Mouse (Mus musculus) T-helper 17 cell (primary cell): ENCODE results near the gene Denr.

Source experiments
- in situ Hi-C, 2 experiments: fragments of 300-600 bp; cut with MboI, MseI; formaldehyde crosslinking; loops; 1 replicate in 1 of 2; 2 replicates in 1 of 2; pipeline ENCODE4 v1.15.1; 2025; ENCODE audit warnings: high pct_unique_total_duplicates in 2 of 2

Denr gene

GRCm38 (mm10) chr5:123906976-123907630, at the start of gene Denr:
Gene Denr (plus strand): TSS chr5:123907175.
- in situ Hi-C loops = no loop called here

- in situ Hi-C loops = no loop called here
Observed at GRCm38 (mm10) chr5:123858798-123859197, 48.2 kb upstream of the Denr start.

- in situ Hi-C loops = loop anchor here in 1 of 2 experiments (10.0 kb wide), 1 partner anchor 508 kb away; no protein-coding TSS in a partner anchor
Observed at GRCm38 (mm10) chr5:123862374-123863350, 44.3 kb upstream of the Denr start.

- in situ Hi-C loops = loop anchor here in 1 of 2 experiments (10.0 kb wide), 1 partner anchor 509 kb away; no protein-coding TSS in a partner anchor
Observed at GRCm38 (mm10) chr5:123863934-123864333, 43.0 kb upstream of the Denr start.

GRCm38 (mm10) chr5:123865365-123865764, 41.6 kb upstream of the Denr start, which contains the start of gene Hcar2:
Gene Hcar2 (minus strand): TSS chr5:123865499.
- in situ Hi-C loops = loop anchor here in 1 of 2 experiments (10.0 kb wide), 1 partner anchor 511 kb away; no protein-coding TSS in a partner anchor

GRCm38 (mm10) chr5:123866457-123866856, 40.5 kb upstream of the Denr start:
- in situ Hi-C loops = loop anchor here in 1 of 2 experiments (10.0 kb wide), 1 partner anchor 512 kb away; no protein-coding TSS in a partner anchor

- in situ Hi-C loops = loop anchor here in 1 of 2 experiments (10.0 kb wide), 1 partner anchor 515 kb away; no protein-coding TSS in a partner anchor
Observed at GRCm38 (mm10) chr5:123869615-123870014, 37.4 kb upstream of the Denr start.

- in situ Hi-C loops = no loop called here
Observed at GRCm38 (mm10) chr5:123874177-123874576, 32.8 kb upstream of the Denr start.

- in situ Hi-C loops = no loop called here
Observed at GRCm38 (mm10) chr5:123878056-123878455, 28.9 kb upstream of the Denr start.

GRCm38 (mm10) chr5:123879928-123880327, 27.0 kb upstream of the Denr start, which contains the start of gene Hcar1:
Gene Hcar1 (minus strand): TSS chr5:123880020.
- in situ Hi-C loops = no loop called here

- in situ Hi-C loops = no loop called here
Observed at GRCm38 (mm10) chr5:123880778-123881177, 26.2 kb upstream of the Denr start.

- in situ Hi-C loops = no loop called here
Observed at GRCm38 (mm10) chr5:123883891-123884290, 23.1 kb upstream of the Denr start.

- in situ Hi-C loops = no loop called here
Observed at GRCm38 (mm10) chr5:123884332-123884731, 22.6 kb upstream of the Denr start.

GRCm38 (mm10) chr5:123886365-123886764, 20.6 kb upstream of the Denr start:
- in situ Hi-C loops = no loop called here

- in situ Hi-C loops = no loop called here
Observed at GRCm38 (mm10) chr5:123890312-123890711, 16.7 kb upstream of the Denr start.

- in situ Hi-C loops = no loop called here
Observed at GRCm38 (mm10) chr5:123890987-123891386, 16.0 kb upstream of the Denr start.

- in situ Hi-C loops = no loop called here
Observed at GRCm38 (mm10) chr5:123891669-123892068, 15.3 kb upstream of the Denr start.

- in situ Hi-C loops = no loop called here
Observed at GRCm38 (mm10) chr5:123893520-123893919, 13.5 kb upstream of the Denr start.

GRCm38 (mm10) chr5:123896395-123896794, 10.6 kb upstream of the Denr start:
- in situ Hi-C loops = no loop called here

- in situ Hi-C loops = no loop called here
Observed at GRCm38 (mm10) chr5:123897352-123897751, 9.6 kb upstream of the Denr start.

GRCm38 (mm10) chr5:123904059-123904672, 2.8 kb upstream of the Denr start:
- in situ Hi-C loops = no loop called here
